Mouse (Mus musculus): ENCODE results near the gene Cabp1.

DNA sequence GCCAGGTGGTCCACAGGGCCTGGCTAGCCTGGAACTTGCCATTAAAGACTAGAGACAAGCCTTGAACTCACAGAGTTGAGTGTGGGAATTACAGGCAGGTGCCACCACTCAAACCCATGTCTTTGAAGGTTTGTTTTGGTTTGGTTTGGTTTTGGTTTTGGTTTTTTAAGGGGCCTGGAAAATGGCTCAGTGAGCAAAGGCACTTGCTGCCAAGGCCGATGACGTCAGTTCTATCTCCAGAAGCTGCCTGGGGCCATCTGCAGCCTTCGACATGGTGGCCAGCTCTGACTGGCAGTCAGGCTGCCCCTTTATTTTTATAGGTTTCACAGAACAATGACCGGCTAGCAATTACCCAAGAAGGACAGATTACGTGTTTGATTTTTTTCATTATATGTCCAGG is 73.2 kb downstream of the Cabp1 start:
- TF ChIP-seq USF1 (IDR thresholded peaks at IDR 0.05; ENCODE audit: low read depth) (no peak), POLR2A (IDR thresholded peaks at IDR 0.05; ENCODE audit: insufficient read length, low read depth) (no peak), REST (IDR thresholded peaks at IDR 0.05; ENCODE audit: insufficient read depth, insufficient read length) (no peak)

Measured in myocyte (in vitro differentiated cells).